Mouse (Mus musculus) midbrain, postnatal 0 days (tissue): ENCODE measurements at regions not wholly inside any gene's neighbourhood (a gene's known extent, or its start where the extent isn't known, plus 50 kb on each side); places are given as distances from the start of the nearest gene placed in this dataset.

Experiments
- ATAC-seq: fragments of 200-750 bp; cut with Nextera tagmentation; 2 replicates; pipeline ENCODE4 v1.8.0; 2017; ENCODE audit warnings: moderate number of reproducible peaks, mild to moderate bottlenecking, moderate TSS enrichment, moderate library complexity; ENCODE audit not compliant: low FRiP score
- DNase-seq: peaks from one replicate; pipeline ENCODE4 v3.0.0-alpha.2; 2015; ENCODE audit warnings: low spot score
- H3K27ac ChIP-seq: fragments of 300-500 bp; sonication (generic); 2 replicates; pipeline ENCODE4 v1.5.1; 2014; ENCODE audit warnings: low read depth, mild to moderate bottlenecking, low read length, mixed read lengths
- H3K27me3 ChIP-seq: fragments of 300-500 bp; sonication (generic); 2 replicates; pipeline ENCODE4 v1.6.1; 2014; ENCODE audit warnings: low read length, control low read depth, mixed read lengths; ENCODE audit not compliant: insufficient read depth
- H3K36me3 ChIP-seq: fragments of 300-500 bp; sonication (generic); 2 replicates; pipeline ENCODE4 v1.6.1; 2014; ENCODE audit warnings: low read length, control low read depth, mixed read lengths; ENCODE audit not compliant: insufficient read depth
- H3K4me1 ChIP-seq: fragments of 300-500 bp; sonication (generic); 2 replicates; pipeline ENCODE4 v1.6.1; 2014; ENCODE audit warnings: mild to moderate bottlenecking, control low read depth, antibody characterized with exemption, low read length, mixed read lengths; ENCODE audit not compliant: insufficient read depth
- H3K4me2 ChIP-seq: fragments of 300-500 bp; sonication (generic); 2 replicates; pipeline ENCODE4 v1.6.1; 2014; ENCODE audit warnings: low read depth, mild to moderate bottlenecking, low read length, mixed read lengths; ENCODE audit not compliant: poor library complexity, severe bottlenecking
- H3K4me3 ChIP-seq: fragments of 300-500 bp; sonication (generic); 2 replicates; pipeline ENCODE4 v1.5.1; 2014; ENCODE audit warnings: low read depth, mild to moderate bottlenecking, low read length, moderate library complexity
- H3K9ac ChIP-seq: fragments of 300-500 bp; sonication (generic); replicated peaks from 2 replicates; pipeline ENCODE4 v1.6.1; 2014; ENCODE audit warnings: mild to moderate bottlenecking, low read length, moderate library complexity, mixed read lengths; ENCODE audit not compliant: poor library complexity, severe bottlenecking
- H3K9me3 ChIP-seq: fragments of 300-500 bp; sonication (generic); 2 replicates; pipeline ENCODE4 v1.6.1; 2016; ENCODE audit warnings: low read length, control low read depth
- CTCF ChIP-seq: IDR thresholded peaks from 2 replicates; pipeline ENCODE4 v1.5.1; 2016; ENCODE audit warnings: antibody characterized with exemption, mild to moderate bottlenecking
- WGBS: fragments of 180-500 bp; shearing (Covaris S2); extraction: QIAGEN DNeasy Blood & Tissue Kit; methylation state at CpG from one replicate; pipeline ENCODE4 v1.1.7; 2014; 5-methylcytosine and 5-hydroxymethylcytosine counted together

DNA sequence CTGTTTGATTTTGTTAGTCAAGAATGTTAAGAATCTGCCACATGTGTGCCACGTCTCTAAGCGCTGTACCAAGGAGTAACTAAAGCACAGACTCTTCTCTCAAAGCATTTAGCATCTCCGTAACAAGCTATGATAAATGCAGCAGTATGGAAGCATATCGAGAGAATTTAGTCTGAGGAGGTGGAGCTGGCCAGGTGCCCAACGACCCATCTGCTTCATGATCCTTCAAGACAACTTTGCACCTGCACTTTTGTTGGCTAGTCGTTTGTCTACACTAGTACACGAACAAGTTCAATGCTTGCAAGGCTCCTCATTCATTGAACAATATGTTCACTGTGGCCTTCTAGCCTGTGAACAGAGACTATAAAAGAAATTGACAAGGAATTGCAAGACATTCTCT is 257.8 kb upstream of the Bmp2 start:
- H3K27me3 ChIP-seq, result no peaks in the 10 kb centered on the region
- no peak overlapping the region for H3K27ac ChIP-seq
- H3K36me3 ChIP-seq, result no peaks in the 10 kb centered on the region
- peak; percentile 32 for DNase-seq
- no peaks in the 10 kb centered on the region for H3K4me1 ChIP-seq
- H3K9ac ChIP-seq, result no peak overlapping the region
- H3K4me2 ChIP-seq, result no peak overlapping the region
- ATAC-seq, result no peak
- 84% methylated on average over 7 of the region's 7 CpGs for WGBS
- no peak overlapping the region for H3K4me3 ChIP-seq
- H3K9me3 ChIP-seq, result no peaks in the 10 kb centered on the region
- no peak for TF ChIP-seq CTCF

- Histone ChIP-seq H3K4me1 (no peaks in the 10 kb centered on the region), H3K4me3 (no peak overlapping the region), H3K9me3 (no peaks in the 10 kb centered on the region), H3K36me3 (no peaks in the 10 kb centered on the region), H3K27ac (no peak overlapping the region), H3K4me2 (no peak overlapping the region), H3K9ac (no peak overlapping the region), H3K27me3 (no peaks in the 10 kb centered on the region)
- ATAC-seq (no peak), DNase-seq (peak; percentile 33)
- WGBS, result 62% methylated on average over 3 of the region's 3 CpGs
- no peak for TF ChIP-seq CTCF
These were observed 246.0 kb upstream of the Bmp2 start for GRCm38 (mm10) chr2:133305936-133306335.

DNA sequence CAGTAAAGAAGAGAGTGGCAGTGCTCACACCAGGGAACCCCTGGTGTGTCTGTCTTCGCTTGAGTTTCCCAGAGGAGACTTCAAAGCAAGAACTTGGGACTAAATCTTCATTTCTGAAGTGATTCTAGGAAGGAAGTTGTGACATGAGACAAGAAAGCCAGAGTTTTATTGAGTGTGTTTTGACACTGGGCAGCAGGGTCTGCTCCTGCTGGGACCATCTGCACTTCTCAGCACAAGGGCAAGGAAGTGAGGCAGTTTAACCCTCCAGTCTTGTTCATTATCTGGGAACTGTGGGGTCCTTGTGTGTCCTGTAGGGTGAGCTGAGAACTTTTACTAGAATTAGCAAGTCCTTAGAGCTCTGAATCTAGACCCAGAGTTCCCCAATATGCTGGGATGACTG is 241.0 kb upstream of the Bmp2 start:
- TF ChIP-seq CTCF, result no peak
- ATAC-seq (no peak), DNase-seq (no peak)
- Histone ChIP-seq H3K36me3 (no peaks in the 10 kb centered on the region), H3K9ac (no peak overlapping the region), H3K4me1 (no peaks in the 10 kb centered on the region), H3K4me3 (no peak overlapping the region), H3K9me3 (no peaks in the 10 kb centered on the region), H3K27ac (no peak overlapping the region), H3K4me2 (no peak overlapping the region), H3K27me3 (no peaks in the 10 kb centered on the region)
- WGBS, result 42% methylated on average over 1 of the region's 1 CpGs

GRCm38 (mm10) chr2:133326290-133327050 is 225.5 kb upstream of the Bmp2 start:
- Histone ChIP-seq H3K4me3 (no peak overlapping the region), H3K4me1 (no peaks in the 10 kb centered on the region), H3K9me3 (no peaks in the 10 kb centered on the region), H3K9ac (no peak overlapping the region), H3K4me2 (no peak overlapping the region), H3K36me3 (no peaks in the 10 kb centered on the region), H3K27me3 (0 out of 2 replicates have a peak, but pooled peaks cover 4% of the 10 kb centered on the region), H3K27ac (no peak overlapping the region)
- TF ChIP-seq CTCF, result no peak
- DNase-seq, result no peak
- 51% methylated on average over 6 of the region's 6 CpGs for WGBS
- ATAC-seq, result no peak

DNA sequence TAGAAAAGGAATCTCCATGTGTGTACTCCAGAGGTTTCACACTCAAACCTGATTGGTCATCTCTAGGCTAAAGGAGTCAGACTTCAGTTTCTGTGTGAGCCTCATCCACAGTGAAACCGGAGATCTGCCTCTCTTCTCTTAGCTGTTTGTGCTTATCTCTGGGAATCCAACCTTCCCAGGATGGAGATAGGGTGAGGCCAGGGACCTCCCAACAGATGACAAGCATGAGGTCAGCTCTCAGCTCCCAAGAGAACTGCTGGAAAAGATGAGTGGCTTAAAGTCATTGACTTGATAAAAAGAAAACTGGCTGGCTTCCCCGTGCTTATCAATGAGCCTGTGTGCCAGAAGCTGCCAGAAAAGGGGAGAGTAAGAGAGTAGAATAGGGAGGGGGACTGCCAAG is 224.3 kb upstream of the Bmp2 start:
- Histone ChIP-seq H3K27me3 (0 out of 2 replicates have a peak, but pooled peaks cover 4% of the 10 kb centered on the region), H3K4me3 (no peak overlapping the region), H3K27ac (no peak overlapping the region), H3K9me3 (no peaks in the 10 kb centered on the region), H3K4me2 (no peak overlapping the region), H3K36me3 (no peaks in the 10 kb centered on the region), H3K9ac (no peak overlapping the region), H3K4me1 (no peaks in the 10 kb centered on the region)
- TF ChIP-seq CTCF, result no peak
- ATAC-seq (no peak), DNase-seq (no peak)
- 55% methylated on average over 2 of the region's 2 CpGs for WGBS

GRCm38 (mm10) chr2:133336177-133336901 is 215.6 kb upstream of the Bmp2 start:
- Histone ChIP-seq H3K36me3 (no peaks in the 10 kb centered on the region), H3K27me3 (peaks cover 7% of the 10 kb centered on the region; the same call in 1 of the 2 replicates), H3K27ac (no peak overlapping the region), H3K9ac (no peak overlapping the region), H3K9me3 (no peaks in the 10 kb centered on the region), H3K4me3 (no peak overlapping the region), H3K4me2 (no peak overlapping the region), H3K4me1 (no peaks in the 10 kb centered on the region)
- 83% methylated on average over 9 of the region's 9 CpGs for WGBS
- ATAC-seq (no peak), DNase-seq (no peak)
- no peak for TF ChIP-seq CTCF
